Mouse (Mus musculus): ENCODE data around the gene Tmprss4.

- no peak for TF ChIP-seq POLR2A (IDR thresholded peaks at IDR 0.05; ENCODE audit: insufficient read depth, low read length)
- TF ChIP-seq CTCF (IDR thresholded peaks at IDR 0.05; ENCODE audit: low read depth, low read length), result peak; percentile 69
- no peak for TF ChIP-seq EP300 (IDR thresholded peaks at IDR 0.05; ENCODE audit: insufficient read depth, low read depth, low read length)
Observed at GRCm38 (mm10) chr9:45221567-45221966, 17.7 kb upstream of the Tmprss4 start.

All from ES-Bruce4 (cell line).